14 mouse cellular contexts compared by ENCODE assay signal in genomic region chr14:67156366-67156765, GRCm38 (mm10).
DNase-seq lines count a peak whose midpoint lies in the region; ATAC-seq and TF ChIP-seq lines count a peak whose summit lies in the region.
"Had no signal": no experiment of that assay in that cellular context is flagged by ENCODE, and none has a peak within 500 bp of the region (broad histone marks: within the 10 kb centered on the region; RNA-seq: fewer than 3 reads in every experiment).

No protein-coding gene starts in this region.

- H3K27ac ChIP-seq in cerebellum, adult 2 months (ENCODE audit: insufficient read depth, low read length) = no peak overlapping the region
- H3K27ac ChIP-seq in stomach, embryonic 16.5 days (ENCODE audit: low read length) = peak overlapping the region; percentile 9; the same call in 1 of the 2 replicates
- no peak overlapping the region for H3K27ac ChIP-seq in limb, embryonic 10.5 days
- H3K27ac ChIP-seq: hindbrain, embryonic 10.5 days; intestine, embryonic 15.5 days; limb, embryonic 15.5 days; neural tube, embryonic 12.5 days had no signal

- WGBS in cerebellum, adult 2 months = 14% methylated on average over 8 of the region's 8 CpGs
- 58% methylated on average over 8 of the region's 8 CpGs for WGBS in stomach, embryonic 16.5 days
- 80% methylated on average over 8 of the region's 8 CpGs for WGBS in limb, embryonic 10.5 days

- no peaks in the 10 kb centered on the region for H3K36me3 ChIP-seq in stomach, embryonic 16.5 days (ENCODE audit: control insufficient read depth, insufficient read depth, low read length)
- no peaks in the 10 kb centered on the region for H3K36me3 ChIP-seq in limb, embryonic 10.5 days
- H3K36me3 ChIP-seq: hindbrain, embryonic 10.5 days; intestine, embryonic 15.5 days; limb, embryonic 15.5 days; neural tube, embryonic 12.5 days had no signal

- no peak for TF ChIP-seq CTCF in cerebellum, adult 2 months (IDR thresholded peaks at IDR 0.05; ENCODE audit: borderline replicate concordance, insufficient read depth, low read depth, low read length)

- TF ChIP-seq POLR2A in cerebellum, adult 2 months (IDR thresholded peaks at IDR 0.05; ENCODE audit: borderline replicate concordance, insufficient read depth, low read length) = no peak

- H3K4me1 ChIP-seq in cerebellum, adult 2 months (ENCODE audit: control insufficient read depth, insufficient read depth, low read length) = peaks cover 15% of the 10 kb centered on the region
- H3K4me1 ChIP-seq in stomach, embryonic 16.5 days (ENCODE audit: control insufficient read depth, insufficient read depth, low read length) = peaks cover 9% of the 10 kb centered on the region
- no peaks in the 10 kb centered on the region; the same call in 1 of the 2 replicates for H3K4me1 ChIP-seq in limb, embryonic 10.5 days
- H3K4me1 ChIP-seq: intestine, embryonic 15.5 days; limb, embryonic 15.5 days; neural tube, embryonic 12.5 days had no signal

- no peaks in the 10 kb centered on the region for H3K27me3 ChIP-seq in cerebellum, adult 2 months (ENCODE audit: control insufficient read depth, insufficient read depth, low read length)
- no peaks in the 10 kb centered on the region for H3K27me3 ChIP-seq in stomach, embryonic 16.5 days (ENCODE audit: control insufficient read depth, insufficient read depth, low read length)
- H3K27me3 ChIP-seq in limb, embryonic 10.5 days (ENCODE audit: low read depth, poor library complexity, severe bottlenecking) = no peaks in the 10 kb centered on the region
- H3K27me3 ChIP-seq: intestine, embryonic 15.5 days; limb, embryonic 15.5 days; neural tube, embryonic 12.5 days had no signal

- H3K9me3 ChIP-seq in stomach, embryonic 16.5 days (replicated peaks; ENCODE audit: control insufficient read depth, low read length) = no peaks in the 10 kb centered on the region
- H3K9me3 ChIP-seq in limb, embryonic 10.5 days (replicated peaks) = no peaks in the 10 kb centered on the region
- H3K9me3 ChIP-seq: hindbrain, embryonic 10.5 days; intestine, embryonic 15.5 days; limb, embryonic 15.5 days; neural tube, embryonic 12.5 days had no signal

- no peak overlapping the region for H3K4me2 ChIP-seq in stomach, embryonic 16.5 days (ENCODE audit: low read depth, low read length)
- H3K4me2 ChIP-seq: intestine, embryonic 15.5 days; limb, embryonic 15.5 days; neural tube, embryonic 12.5 days had no signal

- H3K9ac ChIP-seq in stomach, embryonic 16.5 days (ENCODE audit: low read length) = no peak overlapping the region
- H3K9ac ChIP-seq: intestine, embryonic 15.5 days; limb, embryonic 15.5 days; neural tube, embryonic 12.5 days had no signal

- H3K4me3 ChIP-seq in cerebellum, adult 2 months (replicated peaks; ENCODE audit: insufficient read depth, low read depth, low read length) = no peak overlapping the region
- H3K4me3 ChIP-seq in stomach, embryonic 16.5 days (replicated peaks; ENCODE audit: low read length) = no peak overlapping the region
- H3K4me3 ChIP-seq in limb, embryonic 10.5 days = no peak overlapping the region
- H3K4me3 ChIP-seq: erythroblast, embryonic 14.5 days; hindbrain, embryonic 10.5 days; intestine, embryonic 15.5 days; limb, embryonic 15.5 days; neural tube, embryonic 12.5 days had no signal

- ATAC-seq in stomach, embryonic 16.5 days (ENCODE audit: insufficient read depth, low FRiP score) = no peak
- ATAC-seq: intestine, embryonic 15.5 days had no signal

- peak; percentile 4 to 11 for DNase-seq in kidney, adult 8-10 months
- DNase-seq in kidney, adult 11 months = no peak
- DNase-seq in adrenal gland, postnatal 10 days = peak; percentile 32
- peak; percentile 64 to 82 for DNase-seq in cerebellum, adult 2 months
- DNase-seq in limb, embryonic 10.5 days (ENCODE audit: low spot score) = no peak
- DNase-seq in testis, postnatal 10 days (ENCODE audit: low spot score) = no peak
- DNase-seq: lung, adult 2 months; midbrain, embryonic 14.5 days had no signal

Comparison
In these comparisons a context has a peak if more than half of its experiments do, and no peak if none do; other contexts are left out.
1. DNase-seq: peak in kidney, adult 8-10 months (2 of 2), adrenal gland, postnatal 10 days (single experiment) and cerebellum, adult 2 months (2 of 2); none in kidney, adult 11 months (single experiment), limb, embryonic 10.5 days (single experiment) and testis, postnatal 10 days (single experiment).